Mouse (Mus musculus): Measurements from ENCODE around the gene Pdcl. TPM values are rescaled to one million over a fixed set of nuclear protein-coding genes. Genes with fewer than 3 reads are reported as not detected.

Gene Pdcl
- polyA plus RNA-seq (2014; fragmentation: Nextera tagmentation; extraction: Ambion mirVana) = 76.5 and 83.5 TPM in 2 replicates

GRCm38 (mm10) chr2:37358633-37359540 is at the start of gene Pdcl:
Gene Pdcl (minus strand): TSS chr2:37359332.
- Histone ChIP-seq H3K27ac (ENCODE audit: low read depth, low read length) (peak within 1 kb of the TSS; percentile 92), H3K9ac (ENCODE audit: low read depth, low read length) (peak within 1 kb of the TSS; percentile 72), H3K9me3 (ENCODE audit: control insufficient read depth, low read length) (no peaks in the 10 kb centered on the region), H3K4me1 (replicated peaks; ENCODE audit: control insufficient read depth, insufficient read depth, low read length) (no peaks in the 10 kb centered on the region), H3K27me3 (ENCODE audit: control insufficient read depth, insufficient read depth, low read length) (no peaks in the 10 kb centered on the region), H3K36me3 (ENCODE audit: control insufficient read depth, insufficient read depth, low read length) (peaks cover 10% of the 10 kb centered on the region; the same call in 1 of the 2 replicates), H3K4me2 (replicated peaks; ENCODE audit: low read depth, low read length) (peak within 1 kb of the TSS; percentile 30), H3K4me3 (ENCODE audit: low read depth, low read length) (peak within 1 kb of the TSS; percentile 67)
- WGBS = under 1% methylated on average over 41 of the region's 42 CpGs
- peak; percentile 90 for DNase-seq (ENCODE audit: low spot score)
- peak; percentile 99 for ATAC-seq (ENCODE audit: low FRiP score)

- no peak for ATAC-seq (ENCODE audit: low FRiP score)
- Histone ChIP-seq H3K27ac (ENCODE audit: low read depth, low read length) (no peak overlapping the region), H3K27me3 (ENCODE audit: control insufficient read depth, insufficient read depth, low read length) (no peaks in the 10 kb centered on the region), H3K9me3 (ENCODE audit: control insufficient read depth, low read length) (no peaks in the 10 kb centered on the region), H3K4me3 (ENCODE audit: low read depth, low read length) (no peak overlapping the region), H3K36me3 (ENCODE audit: control insufficient read depth, insufficient read depth, low read length) (peaks cover 4% of the 10 kb centered on the region; the same call in 1 of the 2 replicates), H3K4me1 (replicated peaks; ENCODE audit: control insufficient read depth, insufficient read depth, low read length) (no peaks in the 10 kb centered on the region), H3K9ac (ENCODE audit: low read depth, low read length) (no peak overlapping the region), H3K4me2 (replicated peaks; ENCODE audit: low read depth, low read length) (no peak overlapping the region)
- 76% methylated on average over 1 of the region's 1 CpGs for WGBS
- DNase-seq (ENCODE audit: low spot score) = no peak
These were observed 36.4 kb upstream of the Pdcl start for GRCm38 (mm10) chr2:37395539-37395938.

DNA sequence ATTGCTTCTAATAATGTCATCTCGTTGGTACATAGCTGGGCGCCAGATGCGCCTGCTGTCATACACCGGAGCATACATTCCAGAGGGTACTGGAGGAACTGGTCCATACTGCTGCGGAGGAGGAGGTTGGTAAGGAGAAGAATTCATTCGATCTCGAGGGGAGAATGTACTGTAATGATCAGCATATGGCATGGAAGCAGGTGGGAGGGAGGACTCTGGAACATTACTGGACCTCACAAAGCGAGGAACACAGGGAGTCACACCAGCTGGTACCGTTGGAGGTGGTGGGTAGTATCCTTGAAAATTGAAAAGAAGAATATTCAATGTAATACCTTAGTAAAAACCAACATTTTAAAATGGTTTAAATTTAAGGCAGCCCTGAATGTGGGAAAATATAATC is 23.8 kb upstream of the Pdcl start:
- H3K27ac ChIP-seq (ENCODE audit: low read depth, low read length) = no peak overlapping the region
- H3K27me3 ChIP-seq (ENCODE audit: control insufficient read depth, insufficient read depth, low read length) = no peaks in the 10 kb centered on the region
- no peaks in the 10 kb centered on the region for H3K4me1 ChIP-seq (replicated peaks; ENCODE audit: control insufficient read depth, insufficient read depth, low read length)
- H3K4me3 ChIP-seq (ENCODE audit: low read depth, low read length) = no peak overlapping the region
- ATAC-seq (ENCODE audit: low FRiP score) (no peak), DNase-seq (ENCODE audit: low spot score) (no peak)
- no peak overlapping the region for H3K4me2 ChIP-seq (replicated peaks; ENCODE audit: low read depth, low read length)
- no peak overlapping the region for H3K9ac ChIP-seq (ENCODE audit: low read depth, low read length)
- H3K9me3 ChIP-seq (ENCODE audit: control insufficient read depth, low read length) = no peaks in the 10 kb centered on the region
- WGBS = 97% methylated on average over 9 of the region's 9 CpGs
- H3K36me3 ChIP-seq (ENCODE audit: control insufficient read depth, insufficient read depth, low read length) = peaks cover 2% of the 10 kb centered on the region; the same call in 1 of the 2 replicates

DNA sequence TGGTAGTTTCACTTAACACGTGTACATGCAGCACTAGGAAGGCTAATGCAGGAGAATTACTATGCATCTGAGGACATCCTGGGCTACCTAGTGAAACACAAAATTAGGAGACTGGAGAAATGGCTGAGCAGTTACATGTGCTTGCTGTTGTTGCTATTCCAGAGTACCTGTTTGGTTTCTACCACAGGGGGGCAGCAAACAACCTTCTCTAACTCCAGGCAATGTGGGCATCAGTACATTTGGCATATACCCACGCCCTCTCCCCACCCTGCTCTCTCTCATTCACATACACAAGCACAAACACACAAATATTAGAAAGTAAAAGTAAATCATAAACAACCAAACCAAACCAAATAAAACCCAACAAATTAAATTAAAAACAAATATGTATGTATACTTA is 21.1 kb upstream of the Pdcl start:
- H3K4me2 ChIP-seq (replicated peaks; ENCODE audit: low read depth, low read length) = no peak overlapping the region
- ATAC-seq (ENCODE audit: low FRiP score) (no peak), DNase-seq (ENCODE audit: low spot score) (peak; percentile 72)
- no peak overlapping the region for H3K4me3 ChIP-seq (ENCODE audit: low read depth, low read length)
- whole genome bisulfite sequencing = 72% methylated on average over 2 of the region's 2 CpGs
- H3K9ac ChIP-seq (ENCODE audit: low read depth, low read length) = no peak overlapping the region
- H3K36me3 ChIP-seq (ENCODE audit: control insufficient read depth, insufficient read depth, low read length) = peaks cover 8% of the 10 kb centered on the region; the same call in 1 of the 2 replicates
- H3K4me1 ChIP-seq (replicated peaks; ENCODE audit: control insufficient read depth, insufficient read depth, low read length) = no peaks in the 10 kb centered on the region
- no peaks in the 10 kb centered on the region for H3K9me3 ChIP-seq (ENCODE audit: control insufficient read depth, low read length)
- no peak overlapping the region for H3K27ac ChIP-seq (ENCODE audit: low read depth, low read length)
- no peaks in the 10 kb centered on the region for H3K27me3 ChIP-seq (ENCODE audit: control insufficient read depth, insufficient read depth, low read length)

DNA sequence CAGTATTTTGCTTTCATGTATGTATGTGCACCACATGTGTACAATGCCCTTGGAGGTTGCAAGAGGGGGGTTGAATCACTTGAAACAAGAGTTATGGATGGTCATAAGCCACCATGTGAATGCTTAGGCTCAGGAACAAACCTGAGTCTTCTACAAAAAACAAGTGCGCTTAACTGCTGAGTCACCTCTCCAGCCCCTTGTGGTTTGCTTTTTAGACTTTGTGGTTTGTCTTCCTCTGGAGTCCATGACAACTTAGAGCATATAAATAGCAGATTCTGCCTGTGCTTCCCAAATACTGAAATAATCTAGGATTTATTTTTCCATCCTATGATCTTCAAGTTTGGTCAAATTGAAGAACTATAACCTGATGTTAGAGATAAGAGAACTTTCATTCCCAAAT is 16.9 kb upstream of the Pdcl start:
- Histone ChIP-seq H3K27ac (ENCODE audit: low read depth, low read length) (no peak overlapping the region), H3K9me3 (ENCODE audit: control insufficient read depth, low read length) (no peaks in the 10 kb centered on the region), H3K4me3 (ENCODE audit: low read depth, low read length) (no peak overlapping the region), H3K9ac (ENCODE audit: low read depth, low read length) (no peak overlapping the region), H3K36me3 (ENCODE audit: control insufficient read depth, insufficient read depth, low read length) (peaks cover 5% of the 10 kb centered on the region), H3K4me1 (replicated peaks; ENCODE audit: control insufficient read depth, insufficient read depth, low read length) (no peaks in the 10 kb centered on the region), H3K4me2 (replicated peaks; ENCODE audit: low read depth, low read length) (no peak overlapping the region), H3K27me3 (ENCODE audit: control insufficient read depth, insufficient read depth, low read length) (no peaks in the 10 kb centered on the region)
- 92% methylated on average over 1 of the region's 1 CpGs for WGBS
- DNase-seq (ENCODE audit: low spot score) = no peak
- no peak for ATAC-seq (ENCODE audit: low FRiP score)

- ATAC-seq (ENCODE audit: low FRiP score) (no peak), DNase-seq (ENCODE audit: low spot score) (no peak)
- Histone ChIP-seq H3K4me3 (ENCODE audit: low read depth, low read length) (no peak overlapping the region), H3K4me1 (replicated peaks; ENCODE audit: control insufficient read depth, insufficient read depth, low read length) (no peaks in the 10 kb centered on the region), H3K9ac (ENCODE audit: low read depth, low read length) (no peak overlapping the region), H3K9me3 (ENCODE audit: control insufficient read depth, low read length) (no peaks in the 10 kb centered on the region), H3K27ac (ENCODE audit: low read depth, low read length) (no peak overlapping the region), H3K36me3 (ENCODE audit: control insufficient read depth, insufficient read depth, low read length) (peaks cover 2% of the 10 kb centered on the region; the same call in 1 of the 2 replicates), H3K27me3 (ENCODE audit: control insufficient read depth, insufficient read depth, low read length) (no peaks in the 10 kb centered on the region), H3K4me2 (replicated peaks; ENCODE audit: low read depth, low read length) (no peak overlapping the region)
- 82% methylated on average over 2 of the region's 2 CpGs for WGBS
These were observed 11.5 kb upstream of the Pdcl start for GRCm38 (mm10) chr2:37370651-37371050.

DNA sequence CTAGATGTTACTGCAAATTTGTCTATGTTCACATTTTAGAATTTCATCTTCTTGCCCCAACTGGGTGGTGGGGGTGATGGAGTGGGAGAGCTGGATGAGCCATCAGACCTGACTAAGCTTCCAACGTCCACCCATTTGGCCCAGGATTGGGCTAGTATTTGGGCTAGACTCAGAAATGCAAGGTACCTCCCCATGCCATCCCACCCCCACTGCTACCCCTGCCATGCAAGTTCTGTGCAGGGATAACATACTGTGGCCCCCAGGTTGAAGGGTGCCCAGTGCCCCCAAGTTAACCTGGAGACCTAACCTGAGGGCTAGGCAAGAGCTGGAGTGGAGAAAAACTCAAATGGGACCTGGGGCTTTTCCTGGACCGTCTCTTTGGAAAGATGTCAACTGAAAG is 776 bp upstream of the Pdcl start:
- 0 out of 2 replicates have a peak, but pooled peaks cover 6% of the 10 kb centered on the region for H3K36me3 ChIP-seq (ENCODE audit: control insufficient read depth, insufficient read depth, low read length)
- no peak overlapping the region for H3K4me2 ChIP-seq (replicated peaks; ENCODE audit: low read depth, low read length)
- H3K9me3 ChIP-seq (ENCODE audit: control insufficient read depth, low read length) = no peaks in the 10 kb centered on the region
- H3K4me1 ChIP-seq (replicated peaks; ENCODE audit: control insufficient read depth, insufficient read depth, low read length) = no peaks in the 10 kb centered on the region
- DNase-seq (ENCODE audit: low spot score) (no peak), ATAC-seq (ENCODE audit: low FRiP score) (no peak)
- H3K9ac ChIP-seq (ENCODE audit: low read depth, low read length) = no peak overlapping the region
- H3K27me3 ChIP-seq (ENCODE audit: control insufficient read depth, insufficient read depth, low read length) = no peaks in the 10 kb centered on the region
- no peak overlapping the region for H3K4me3 ChIP-seq (ENCODE audit: low read depth, low read length)
- H3K27ac ChIP-seq (ENCODE audit: low read depth, low read length) = no peak overlapping the region
- WGBS = 91% methylated on average over 2 of the region's 2 CpGs

GRCm38 (mm10) chr2:37355571-37355970 is 3.6 kb downstream of the Pdcl start:
- 98% methylated on average over 5 of the region's 5 CpGs for WGBS
- Histone ChIP-seq H3K4me1 (replicated peaks; ENCODE audit: control insufficient read depth, insufficient read depth, low read length) (no peaks in the 10 kb centered on the region), H3K36me3 (ENCODE audit: control insufficient read depth, insufficient read depth, low read length) (peaks cover 24% of the 10 kb centered on the region), H3K9ac (ENCODE audit: low read depth, low read length) (no peak overlapping the region), H3K9me3 (ENCODE audit: control insufficient read depth, low read length) (no peaks in the 10 kb centered on the region), H3K4me2 (replicated peaks; ENCODE audit: low read depth, low read length) (no peak overlapping the region), H3K27ac (ENCODE audit: low read depth, low read length) (no peak overlapping the region), H3K27me3 (ENCODE audit: control insufficient read depth, insufficient read depth, low read length) (no peaks in the 10 kb centered on the region), H3K4me3 (ENCODE audit: low read depth, low read length) (no peak overlapping the region)
- DNase-seq (ENCODE audit: low spot score) = no peak
- no peak for ATAC-seq (ENCODE audit: low FRiP score)

- Histone ChIP-seq H3K4me1 (replicated peaks; ENCODE audit: control insufficient read depth, insufficient read depth, low read length) (no peaks in the 10 kb centered on the region), H3K9me3 (ENCODE audit: control insufficient read depth, low read length) (no peaks in the 10 kb centered on the region), H3K27me3 (ENCODE audit: control insufficient read depth, insufficient read depth, low read length) (no peaks in the 10 kb centered on the region), H3K4me3 (ENCODE audit: low read depth, low read length) (no peak overlapping the region), H3K4me2 (replicated peaks; ENCODE audit: low read depth, low read length) (no peak overlapping the region), H3K36me3 (ENCODE audit: control insufficient read depth, insufficient read depth, low read length) (peaks cover 24% of the 10 kb centered on the region), H3K9ac (ENCODE audit: low read depth, low read length) (no peak overlapping the region), H3K27ac (ENCODE audit: low read depth, low read length) (no peak overlapping the region)
- DNase-seq (ENCODE audit: low spot score) (no peak), ATAC-seq (ENCODE audit: low FRiP score) (no peak)
- 94% methylated on average over 7 of the region's 7 CpGs for WGBS
These were observed 7.5 kb downstream of the Pdcl start for GRCm38 (mm10) chr2:37351671-37352070.
